Mouse (Mus musculus): ENCODE results near the gene 2700097O09Rik.
"Not testable (repeated sequence)": the region's sequence is repeated elsewhere in the genome, so short reads cannot be mapped to it uniquely, and the experiment has no call there.

The 2700097O09Rik gene

DNA sequence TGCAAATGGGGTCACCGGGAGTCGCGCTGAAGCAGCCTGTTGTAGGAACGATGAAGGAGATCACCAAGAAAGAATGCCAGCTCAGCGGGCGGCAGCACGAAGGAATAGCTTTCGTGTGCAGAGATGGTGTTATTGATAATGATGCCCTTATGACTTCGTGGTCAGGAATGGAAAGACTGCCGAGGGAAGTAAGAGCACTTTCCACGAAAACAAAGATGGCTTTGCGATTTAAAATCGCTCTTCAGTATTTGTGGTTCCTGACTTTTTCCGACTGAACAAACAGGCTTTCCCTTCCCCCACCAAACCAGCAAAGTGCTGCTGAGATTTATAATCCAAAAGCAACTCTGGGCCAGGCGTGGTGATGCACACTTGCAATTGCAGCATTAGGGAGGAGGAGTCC, 38.9 kb downstream of the 2700097O09Rik start:
- no peak for DNase-seq (ENCODE audit: low spot score)

DNA sequence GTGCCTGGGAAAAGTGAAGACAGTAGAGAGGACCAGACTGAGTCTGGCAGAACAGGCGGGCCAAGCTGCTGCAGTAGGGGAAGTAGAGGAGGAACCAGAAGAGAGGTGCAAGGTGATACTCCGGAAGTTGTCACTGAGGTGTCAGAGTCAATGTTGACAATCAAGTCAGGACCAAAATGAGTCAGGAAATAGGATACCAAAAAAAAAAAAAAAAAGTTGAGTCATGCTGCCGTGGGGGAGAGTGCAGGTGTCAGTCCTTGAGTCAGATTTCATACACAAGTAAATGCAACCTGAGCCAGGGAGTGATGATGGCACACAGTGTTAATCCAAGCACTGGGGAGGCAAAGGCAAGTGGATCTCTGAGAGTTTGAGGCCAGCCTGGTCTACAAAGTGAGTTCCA, 52.8 kb downstream of the 2700097O09Rik start:
- peak; percentile 11 for DNase-seq (ENCODE audit: low spot score)

DNA sequence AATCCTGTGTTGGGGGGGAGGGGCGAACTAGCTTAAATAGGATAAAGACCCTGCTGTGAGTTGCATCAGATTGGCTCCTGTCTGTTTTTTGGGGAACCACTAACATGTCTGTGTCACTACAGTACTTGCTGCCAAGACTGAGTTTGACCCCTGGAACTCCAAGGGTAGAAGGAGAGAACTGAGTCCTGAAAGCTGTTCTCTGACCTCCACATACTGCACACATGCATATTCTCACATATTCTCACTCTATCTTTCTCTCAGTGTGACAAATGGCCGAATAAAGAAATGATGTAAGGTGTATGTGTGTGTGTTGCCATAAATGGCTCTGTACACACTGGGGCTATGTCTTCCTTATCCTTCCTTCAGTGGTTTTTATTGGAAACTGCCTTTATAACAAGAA, 56.6 kb downstream of the 2700097O09Rik start:
- DNase-seq (ENCODE audit: low spot score) = no peak

DNA sequence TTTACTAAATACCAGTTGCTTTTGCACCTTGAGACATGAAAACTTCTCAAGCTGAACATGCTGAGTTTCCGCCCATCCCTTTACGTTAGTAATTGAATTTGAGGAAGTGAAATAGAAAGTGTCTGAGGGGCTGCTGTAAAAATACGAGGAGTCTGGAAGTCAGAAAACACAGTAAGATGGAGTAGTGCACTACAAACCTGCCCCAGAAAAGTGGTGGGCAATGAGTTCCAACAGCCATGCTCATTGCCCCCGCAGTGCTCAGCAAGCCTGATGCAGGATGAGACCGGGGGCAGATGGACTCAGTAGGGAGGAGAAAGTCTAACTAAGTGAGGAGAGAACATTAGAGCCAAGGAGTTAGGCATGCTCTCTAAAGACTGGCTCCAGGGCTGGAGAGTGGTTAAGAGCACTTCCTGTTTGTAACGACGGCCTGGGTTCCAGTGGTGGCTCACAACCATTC, 60.5 kb downstream of the 2700097O09Rik start:
- no peak for DNase-seq (ENCODE audit: low spot score)

DNA sequence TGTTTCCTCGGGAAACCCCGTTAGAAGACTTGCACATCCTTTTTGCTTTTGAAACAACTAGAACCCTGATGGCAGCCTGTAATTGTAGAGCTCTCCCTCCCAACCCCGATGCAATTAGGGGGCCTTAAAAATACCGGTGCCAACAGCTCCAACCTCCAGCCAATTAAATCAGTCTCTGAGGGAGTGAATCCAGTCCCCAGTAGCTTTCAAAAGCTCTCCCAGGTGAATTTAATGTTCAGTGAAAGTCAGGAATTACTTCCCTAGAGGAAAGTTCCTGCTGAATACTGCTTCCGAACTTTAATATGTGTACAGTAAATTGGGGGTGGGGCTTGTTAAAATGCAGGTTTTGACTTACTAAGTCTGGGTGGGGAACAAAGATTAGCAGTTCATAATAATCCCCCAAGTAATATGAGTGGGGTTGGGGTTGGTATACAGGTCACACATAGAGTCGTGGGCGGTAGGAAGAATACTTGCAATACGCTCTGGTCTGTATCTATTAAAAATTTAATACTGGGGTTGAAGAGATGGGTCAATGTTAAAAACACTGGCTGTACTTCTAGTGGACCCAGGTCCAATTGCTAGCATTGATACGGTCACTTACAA, 62.7 kb downstream of the 2700097O09Rik start:
- no peak for DNase-seq (ENCODE audit: low spot score)

DNA sequence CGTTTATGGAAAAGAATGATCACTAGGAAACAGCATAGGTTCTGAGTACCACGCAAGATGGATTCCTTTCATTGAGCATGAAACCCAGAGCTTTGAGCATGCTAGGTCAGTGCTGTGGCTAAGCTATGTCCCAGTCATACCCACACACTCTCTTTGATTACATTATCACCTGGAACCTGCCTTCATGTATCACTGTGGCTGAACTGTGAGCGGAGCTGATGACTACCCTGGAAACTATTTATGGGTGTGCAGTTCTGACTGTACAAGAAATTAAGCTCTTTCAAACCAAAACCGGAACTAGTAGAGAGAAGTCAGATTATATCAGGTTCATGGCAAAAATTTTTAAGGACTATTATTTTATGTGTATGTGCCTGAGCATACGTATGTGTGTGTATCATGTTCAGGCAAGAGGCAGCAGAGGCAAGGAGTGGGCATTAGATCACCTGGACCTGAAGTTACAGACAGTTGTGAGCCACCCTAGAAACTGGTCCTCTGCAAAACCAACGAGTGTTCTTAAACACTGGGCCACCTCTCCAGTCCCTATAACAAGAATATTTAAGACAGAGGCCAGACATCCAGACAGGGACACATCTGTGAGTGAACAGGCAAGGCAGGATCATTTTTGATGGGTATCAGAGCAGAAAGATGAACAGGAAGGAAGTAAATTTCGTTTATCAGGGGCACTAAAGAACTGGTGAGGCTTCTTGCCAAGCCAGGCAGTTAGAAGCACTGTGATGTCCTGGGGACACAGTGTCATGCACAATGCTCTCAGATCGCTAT, 63.4 kb downstream of the 2700097O09Rik start:
- no peak for DNase-seq (ENCODE audit: low spot score)

DNA sequence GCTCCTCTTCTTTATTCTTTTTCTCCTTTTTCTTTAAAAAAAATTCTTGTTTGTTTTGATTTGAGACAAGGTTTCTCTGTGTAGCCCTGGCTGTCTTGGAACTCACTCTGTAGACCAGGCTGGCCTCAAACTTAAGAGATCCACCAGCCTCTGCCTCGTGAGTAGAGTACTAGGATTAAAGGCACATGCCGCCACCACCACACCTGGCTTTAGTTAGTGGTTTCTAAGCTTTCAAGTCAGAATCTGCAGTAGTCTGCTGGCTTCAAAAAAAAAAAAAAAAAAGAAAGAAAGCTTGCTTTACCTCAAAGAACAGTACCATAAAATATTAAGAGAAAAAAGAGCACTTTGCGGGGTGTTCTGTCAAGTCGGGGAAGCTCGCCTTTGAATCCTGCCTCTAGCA, 64.5 kb downstream of the 2700097O09Rik start:
- DNase-seq (ENCODE audit: low spot score) = peak; percentile 53

DNA sequence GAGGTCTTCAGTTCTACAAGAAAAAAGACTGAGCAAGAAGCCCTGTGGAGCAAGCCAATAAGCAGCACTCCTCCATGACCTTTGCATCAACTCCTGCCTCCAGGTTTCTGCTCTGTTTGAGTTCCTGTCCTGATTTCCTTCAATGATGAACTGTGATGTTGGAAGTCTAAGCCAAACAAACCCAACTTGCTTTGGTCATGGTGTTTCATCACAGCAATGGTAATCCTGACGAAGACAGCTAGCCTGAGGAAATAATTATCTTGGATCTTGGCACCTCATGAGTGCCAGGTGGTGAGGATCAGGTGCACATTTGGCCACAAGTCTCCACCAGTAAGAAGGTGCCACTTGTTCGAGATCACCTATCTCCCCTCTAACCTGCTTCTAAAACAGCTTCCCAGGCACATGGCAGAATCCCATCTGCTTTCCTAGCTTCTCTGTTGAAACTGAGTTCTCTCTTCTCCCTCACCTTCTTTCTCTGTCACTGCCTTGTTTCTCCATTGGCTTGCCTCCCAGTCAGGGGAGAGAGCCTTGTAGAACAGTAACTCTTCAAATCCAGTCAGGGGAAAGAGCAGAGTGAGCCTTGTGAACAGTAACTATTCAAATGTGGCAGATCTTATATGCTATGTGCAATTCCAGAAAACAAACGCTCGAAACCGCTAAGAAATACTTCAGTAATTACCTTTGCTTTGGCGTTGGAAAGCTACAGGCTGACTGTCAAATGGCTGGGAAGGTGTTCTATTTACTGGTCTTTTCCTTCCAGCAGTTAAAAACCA, 66.1 kb downstream of the 2700097O09Rik start, which contains the start of gene Baz1a:
Gene Baz1a (minus strand): TSS at position 723 of the 773 bp plus-strand sequence.
- no peak for DNase-seq (ENCODE audit: low spot score)

DNA sequence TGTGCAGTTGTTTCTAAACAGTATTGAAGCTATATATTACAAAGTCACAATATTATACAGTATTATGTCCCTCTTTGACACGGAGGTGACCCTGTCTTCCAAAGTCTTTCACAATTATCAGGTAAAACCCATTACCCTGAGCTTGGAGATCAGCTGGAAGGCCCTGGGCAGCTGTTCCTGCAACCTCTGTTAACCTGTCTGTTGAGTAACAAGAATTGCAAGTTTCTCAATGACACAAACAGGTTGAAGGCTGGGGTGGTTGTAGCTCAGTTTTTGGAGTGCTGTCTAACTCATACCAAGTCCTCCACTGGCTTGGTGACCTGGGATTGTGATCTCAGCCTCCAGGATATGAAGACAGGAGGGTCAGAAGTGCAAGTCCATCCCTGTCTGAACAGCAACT, 66.9 kb downstream of the 2700097O09Rik start:
- no peak for DNase-seq (ENCODE audit: low spot score)

DNA sequence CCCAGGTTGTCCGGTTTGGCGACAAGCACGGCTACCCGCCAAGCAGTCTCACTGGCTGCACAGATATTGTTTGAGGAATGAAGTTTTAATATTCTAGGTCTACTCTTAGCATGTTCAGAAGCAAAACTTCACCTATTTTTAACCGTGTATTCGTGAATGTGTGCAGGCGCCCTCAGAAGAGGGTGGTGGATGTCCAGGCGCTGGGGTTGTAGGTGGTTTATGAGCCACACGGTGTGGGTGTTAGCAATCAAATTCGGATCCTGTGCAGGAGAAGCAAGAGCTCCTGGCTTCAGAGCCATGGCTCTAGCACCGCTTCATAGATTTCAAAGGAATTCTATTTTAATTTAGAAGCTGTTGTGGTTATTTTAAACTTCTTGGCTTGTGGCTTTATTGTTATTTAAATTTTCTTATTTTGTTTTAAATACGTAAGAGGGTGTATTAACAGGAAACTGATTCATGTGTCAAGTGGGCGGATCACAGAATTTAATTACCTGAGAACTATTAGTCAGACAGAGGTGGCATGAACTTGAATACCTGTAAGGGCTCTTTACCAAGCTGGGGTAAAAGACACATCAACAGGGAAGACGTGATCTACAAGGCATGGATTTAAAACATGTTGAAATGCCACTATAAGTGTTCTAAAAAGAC, 72.4 kb downstream of the 2700097O09Rik start:
- no peak for DNase-seq (ENCODE audit: low spot score)

DNA sequence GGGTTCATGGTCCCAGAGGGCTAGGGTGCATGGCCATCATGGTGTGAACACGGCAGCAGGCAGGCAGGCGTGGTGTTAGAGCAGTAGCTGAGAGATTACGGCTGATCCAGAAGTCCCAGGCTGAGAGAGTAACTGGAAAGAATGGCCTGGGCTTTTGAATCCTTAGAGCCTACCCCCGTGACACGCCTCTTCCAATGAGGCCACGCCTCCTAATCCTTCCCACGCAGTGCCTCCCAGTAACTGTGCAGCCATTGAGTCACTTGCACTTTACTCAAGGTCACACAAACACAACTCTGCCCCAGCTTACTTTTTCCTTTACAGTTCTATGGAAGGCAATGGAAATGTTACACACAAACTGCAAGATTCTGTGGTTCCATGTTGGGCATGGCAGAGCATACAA, 73.8 kb downstream of the 2700097O09Rik start:
- no peak for DNase-seq (ENCODE audit: low spot score)

DNA sequence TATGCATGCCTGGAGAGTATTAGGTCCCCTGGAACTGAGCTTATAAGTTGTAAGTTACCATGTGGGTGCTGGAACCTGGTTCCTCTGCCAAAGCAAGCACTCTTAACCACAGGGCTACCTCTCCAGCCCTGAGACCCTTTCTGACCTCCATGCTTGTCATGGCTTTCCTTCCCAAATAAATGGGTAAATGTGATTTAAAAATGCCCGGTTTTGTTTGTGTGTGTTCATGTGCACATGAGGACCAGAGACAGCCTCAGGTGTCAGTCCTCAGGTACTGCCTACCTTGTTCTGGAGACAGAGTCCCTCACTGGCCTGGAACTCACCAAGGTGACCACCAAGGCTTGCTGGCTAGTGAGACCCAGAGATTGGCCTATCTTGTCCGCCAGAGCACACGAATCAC, 75.5 kb downstream of the 2700097O09Rik start:
- DNase-seq (ENCODE audit: low spot score) = no peak

DNA sequence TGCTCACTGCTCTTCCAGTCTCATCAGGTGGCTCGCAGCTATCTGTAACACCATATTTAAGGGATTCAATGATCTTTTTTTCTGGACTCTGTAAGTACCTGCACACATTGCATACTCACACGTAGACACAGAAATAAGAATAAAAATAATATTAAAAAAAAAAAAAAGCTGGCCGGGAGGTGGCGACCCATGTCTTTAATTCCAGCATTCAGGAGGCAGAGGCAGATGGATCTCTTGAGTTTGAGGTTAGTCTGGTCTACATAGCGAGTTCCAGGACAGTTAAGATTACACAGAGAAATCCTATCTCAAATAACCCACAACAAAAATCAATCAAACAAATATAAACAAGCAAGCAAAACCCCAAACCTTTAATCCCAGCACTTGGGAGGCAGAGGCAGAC, 76.1 kb downstream of the 2700097O09Rik start:
- no peak for DNase-seq (ENCODE audit: low spot score)

DNA sequence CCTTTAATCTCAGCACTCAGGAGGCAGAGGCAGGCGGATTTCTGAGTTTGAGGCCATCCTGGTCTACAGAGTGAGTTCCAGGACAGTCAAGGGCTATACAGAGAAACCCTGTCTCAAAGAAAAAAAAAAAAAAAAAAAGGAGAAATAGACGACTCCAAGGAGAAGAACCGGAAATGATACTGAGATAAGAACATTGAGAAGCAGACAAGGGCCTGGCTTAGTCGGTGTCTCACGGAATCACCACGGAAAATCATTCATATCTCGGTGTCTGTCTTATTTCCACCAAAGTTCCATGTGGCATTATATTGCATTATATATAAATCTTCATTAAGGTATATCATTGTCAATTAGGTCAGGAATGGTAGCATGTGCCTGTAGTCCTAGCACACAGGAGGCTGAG, 77.4 kb downstream of the 2700097O09Rik start:
- DNase-seq (ENCODE audit: low spot score) = not testable (repeated sequence)

DNA sequence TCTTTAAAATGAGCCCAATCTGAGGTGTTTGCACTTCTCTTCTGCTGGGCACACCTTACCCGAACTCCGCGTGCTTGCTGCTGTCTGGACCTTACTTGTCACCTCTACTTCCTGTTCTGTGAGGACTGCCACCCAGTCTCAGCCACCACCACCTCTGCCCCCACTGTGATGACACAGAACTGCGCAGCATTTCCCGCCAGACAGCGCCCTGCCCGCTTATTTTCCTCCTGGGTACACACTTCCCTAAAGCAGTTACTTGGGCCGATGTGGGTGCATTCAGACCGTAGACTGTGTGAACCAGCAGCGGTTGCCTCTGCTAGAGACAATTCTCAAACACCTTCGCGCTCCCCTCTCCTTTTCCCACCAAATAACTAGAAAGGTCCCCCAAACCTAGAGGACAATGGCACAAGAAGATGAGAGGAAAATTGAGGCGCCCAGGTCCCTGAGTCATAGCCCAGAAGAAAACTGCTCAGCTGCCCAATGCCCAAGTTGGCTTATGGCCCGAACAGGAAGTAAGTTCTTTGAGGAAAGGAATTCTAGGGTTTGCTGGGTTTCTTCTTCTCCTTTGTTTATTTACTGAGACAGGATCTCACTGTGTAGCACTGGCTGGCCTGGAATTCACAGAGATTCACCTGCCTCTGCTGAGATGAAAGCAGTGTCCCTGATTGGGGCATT, 80.8 kb downstream of the 2700097O09Rik start:
- DNase-seq (ENCODE audit: low spot score) = peak; percentile 85

DNA sequence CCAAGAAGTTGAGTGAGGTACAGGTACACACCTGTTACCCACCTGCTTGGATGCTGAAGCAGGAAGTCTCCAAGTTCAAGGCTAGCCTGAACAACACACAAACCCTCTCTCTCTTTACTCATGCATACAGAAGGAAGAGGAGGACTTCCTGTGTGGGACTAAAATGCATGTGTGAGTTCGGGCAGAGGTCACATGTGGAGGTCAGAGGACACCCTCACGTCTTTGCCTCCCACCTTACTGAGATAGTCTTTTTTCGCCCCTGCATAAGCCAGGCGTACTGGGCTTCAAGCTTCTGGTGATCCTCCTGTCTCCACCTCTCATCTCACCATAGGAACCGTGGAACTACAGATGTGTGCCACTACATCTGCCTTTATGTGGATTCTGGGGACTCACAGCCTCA, 81.5 kb downstream of the 2700097O09Rik start:
- DNase-seq (ENCODE audit: low spot score) = peak; percentile 4

DNA sequence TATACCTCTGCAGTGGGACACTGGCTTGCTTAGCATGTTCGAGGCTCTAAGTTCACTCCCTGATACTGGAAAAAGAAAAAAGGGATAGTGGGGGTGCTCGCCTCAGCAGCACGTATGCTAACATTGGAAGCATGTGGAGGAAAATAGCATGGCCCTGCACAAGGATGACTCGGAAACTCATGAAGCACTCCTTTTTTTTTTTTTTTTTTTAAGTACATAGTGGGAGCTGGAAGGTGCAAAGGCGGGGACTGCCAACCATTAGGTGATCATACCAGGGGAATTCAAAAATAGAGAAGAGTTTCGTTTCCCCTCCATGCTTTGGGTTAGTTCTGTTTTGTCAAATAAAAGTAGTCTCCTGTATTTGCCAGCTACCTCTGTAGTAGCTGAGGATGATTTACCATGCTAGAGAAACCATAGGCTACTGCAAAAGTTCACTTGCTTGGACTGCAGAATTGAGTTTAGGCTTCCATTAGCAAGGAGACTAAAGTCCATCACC, 82.9 kb downstream of the 2700097O09Rik start:
- DNase-seq (ENCODE audit: low spot score) = no peak

DNA sequence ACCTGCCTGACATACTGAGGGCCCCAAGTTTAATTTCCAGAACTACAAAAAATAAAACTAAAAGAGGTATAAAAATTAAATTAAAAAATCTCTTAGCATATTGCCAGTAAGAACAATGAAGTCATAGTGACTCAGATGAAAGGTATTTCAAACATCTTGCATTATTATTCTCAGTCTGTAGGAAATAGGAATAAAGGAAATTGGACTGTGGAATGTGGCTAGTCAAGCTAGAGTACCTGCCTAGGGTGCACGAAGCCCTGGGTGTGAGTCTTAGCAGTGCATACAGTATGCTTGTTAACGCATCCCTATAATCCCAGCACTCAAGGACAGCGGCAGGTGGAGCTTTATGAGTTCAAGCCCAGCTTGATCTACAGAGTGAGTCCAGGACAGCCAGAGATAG, 83.9 kb downstream of the 2700097O09Rik start:
- no peak for DNase-seq (ENCODE audit: low spot score)

Measured in T-cell, adult 2 months (primary cell).